ENCODE assay signal across 16 mouse cellular contexts in genomic region chr2:178916316-178917033, GRCm38 (mm10).
"Had no signal": no experiment of that assay in that cellular context is flagged by ENCODE, and none has a peak within 500 bp of the region (broad histone marks: within the 10 kb centered on the region; RNA-seq: fewer than 3 reads in every experiment).

No protein-coding gene starts in this region.

- H3K9ac ChIP-seq: limb, embryonic 12.5 days; limb, embryonic 15.5 days; liver, embryonic 14.5 days; liver, postnatal 0 days; lung, embryonic 14.5 days; midbrain, embryonic 13.5 days had no signal

- H3K27me3 ChIP-seq: limb, embryonic 12.5 days; limb, embryonic 15.5 days; midbrain, embryonic 13.5 days had no signal

- H3K4me2 ChIP-seq: limb, embryonic 12.5 days; limb, embryonic 15.5 days; liver, embryonic 11.5 days; lung, embryonic 14.5 days; midbrain, embryonic 13.5 days had no signal

- H3K27ac ChIP-seq: limb, embryonic 12.5 days; limb, embryonic 15.5 days; liver, embryonic 14.5 days; macrophage; midbrain, embryonic 13.5 days; stomach, postnatal 0 days had no signal

- H3K4me3 ChIP-seq: limb, embryonic 12.5 days; limb, embryonic 15.5 days; midbrain, embryonic 13.5 days had no signal

- ATAC-seq: liver, postnatal 0 days; lung, postnatal 0 days; midbrain, embryonic 13.5 days had no signal

- H3K36me3 ChIP-seq: limb, embryonic 12.5 days; limb, embryonic 15.5 days; midbrain, embryonic 13.5 days had no signal

- DNase-seq: kidney, adult 18-20 months; kidney, adult 9 months; kidney, postnatal 14 days; kidney, postnatal 4 days; left cerebral cortex, postnatal 4 days; liver, postnatal 0 days; lung, embryonic 14.5 days; thymus, postnatal 25 days had no signal

- H3K9me3 ChIP-seq: limb, embryonic 12.5 days; limb, embryonic 15.5 days; midbrain, embryonic 13.5 days had no signal
